Mouse (Mus musculus) myocyte (in vitro differentiated cells): ENCODE data around the gene Chga.

Experiments
- CEBPB ChIP-seq: IDR thresholded peaks from 2 replicates; pipeline ENCODE4 v1.6.1; 2011; ENCODE audit warnings: mild to moderate bottlenecking, moderate library complexity; ENCODE audit not compliant: poor library complexity, insufficient read depth, severe bottlenecking
- E2F4 ChIP-seq: IDR thresholded peaks from one replicate; pipeline ENCODE4 v1.6.1; 2011; ENCODE audit warnings: mild to moderate bottlenecking, control low read depth, moderate library complexity; ENCODE audit not compliant: insufficient read depth
- MAX ChIP-seq: IDR thresholded peaks from one replicate; pipeline ENCODE4 v1.6.1; 2011; ENCODE audit warnings: low read depth, mild to moderate bottlenecking, control low read depth
- MYOD1 ChIP-seq, 3 experiments: IDR thresholded peaks; one replicate each; pipeline ENCODE4 v1.6.1; 2011; ENCODE audit warnings: control low read depth in 2 of 3, low read depth in 2 of 3, mild to moderate bottlenecking in 2 of 3, moderate library complexity in 1 of 3; ENCODE audit not compliant: insufficient read length in 2 of 3, control insufficient read depth in 1 of 3
- MYOG ChIP-seq, 3 experiments: IDR thresholded peaks; one replicate each; pipeline ENCODE4 v1.6.1; 2011; ENCODE audit warnings: control low read depth in 2 of 3, low read depth in 2 of 3, mild to moderate bottlenecking in 2 of 3; ENCODE audit not compliant: insufficient read length in 2 of 3, control insufficient read depth in 1 of 3, insufficient read depth in 1 of 3
- POLR2A ChIP-seq: IDR thresholded peaks from one replicate; pipeline ENCODE4 v1.6.1; 2011; ENCODE audit warnings: low read depth, mild to moderate bottlenecking, control low read depth, moderate library complexity; ENCODE audit not compliant: insufficient read length
- POLR2AphosphoS2 ChIP-seq: IDR thresholded peaks from one replicate; pipeline ENCODE4 v1.6.1; 2011; ENCODE audit warnings: low read depth, control low read depth; ENCODE audit not compliant: insufficient read length
- REST ChIP-seq: IDR thresholded peaks from one replicate; pipeline ENCODE4 v1.6.1; 2011; ENCODE audit warnings: mild to moderate bottlenecking, control low read depth, moderate library complexity; ENCODE audit not compliant: insufficient read depth, insufficient read length
- TCF12 ChIP-seq: IDR thresholded peaks from one replicate; pipeline ENCODE4 v1.6.1; 2011; ENCODE audit warnings: mild to moderate bottlenecking, control low read depth; ENCODE audit not compliant: poor library complexity, insufficient read depth, severe bottlenecking
- TCF3 ChIP-seq: IDR thresholded peaks from one replicate; pipeline ENCODE4 v1.6.1; 2011; ENCODE audit warnings: low read depth, control low read depth; ENCODE audit not compliant: insufficient read length
- USF1 ChIP-seq: IDR thresholded peaks from one replicate; pipeline ENCODE4 v1.6.1; 2011; ENCODE audit warnings: low read depth, mild to moderate bottlenecking, control low read depth, moderate library complexity

DNA sequence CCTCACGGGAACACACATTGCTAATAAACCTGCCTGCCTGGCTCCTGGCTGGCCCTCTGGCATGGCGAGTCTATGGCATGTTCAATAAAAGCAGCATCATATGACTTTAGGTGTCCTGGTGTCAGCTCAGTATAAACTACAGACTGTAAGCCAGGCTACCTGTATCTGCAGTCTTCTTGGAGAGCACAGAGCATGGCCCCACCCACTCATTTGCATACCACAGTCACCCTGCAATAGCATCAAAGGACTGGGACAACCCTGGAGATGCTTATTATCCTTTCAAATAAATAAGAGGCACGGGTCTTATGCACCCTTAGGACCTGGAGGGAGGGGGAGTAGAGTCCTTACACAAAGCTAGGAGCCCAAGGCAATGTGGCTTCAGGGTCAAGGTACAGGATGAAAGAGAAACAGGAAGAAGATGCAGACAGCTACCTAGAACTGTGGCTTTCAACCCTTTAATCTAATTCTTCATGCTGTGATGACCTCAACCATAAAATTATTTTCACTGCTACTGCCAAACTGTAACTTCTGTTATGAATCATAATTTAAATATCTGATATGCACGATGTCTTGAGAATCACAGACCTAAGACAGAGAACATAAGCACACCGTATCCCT is 26.9 kb downstream of the Chga start:
- no peak for TF ChIP-seq TCF12
- no peak for TF ChIP-seq POLR2AphosphoS2
- TF ChIP-seq POLR2A = no peak
- TF ChIP-seq USF1 = no peak
- no peak for TF ChIP-seq E2F4
- TF ChIP-seq TCF3 = no peak
- TF ChIP-seq MYOD1 (IDR thresholded peaks at IDR 0.05; ENCODE audit: control insufficient read depth in 1 of 3, insufficient read length in 2 of 3, low read depth in 2 of 3) = no peak
- no peak for TF ChIP-seq MYOG (IDR thresholded peaks at IDR 0.05; ENCODE audit: control insufficient read depth in 1 of 3, insufficient read depth in 1 of 3, insufficient read length in 2 of 3, low read depth in 2 of 3)
- TF ChIP-seq REST = no peak
- no peak for TF ChIP-seq MAX
- TF ChIP-seq CEBPB = no peak
